Mouse (Mus musculus) lung, embryonic 14.5 days (tissue): ENCODE measurements around the gene D430041D05Rik. TPM values are rescaled to one million over a fixed set of nuclear protein-coding genes. Genes with fewer than 3 reads are reported as not detected.

ENCODE experiments used
- ATAC-seq: fragments of 200-750 bp; cut with Nextera tagmentation; 2 replicates; pipeline ENCODE4 v1.8.0; 2017; ENCODE audit warnings: mild to moderate bottlenecking, moderate TSS enrichment, moderate library complexity; ENCODE audit not compliant: insufficient read depth
- DNase-seq: peaks from one replicate; pipeline ENCODE4 v3.0.0-alpha.2; 2015
- H3K27ac ChIP-seq: fragments of 300-500 bp; sonication (generic); 2 replicates; pipeline ENCODE4 v1.5.1; 2014; ENCODE audit warnings: low read depth, mild to moderate bottlenecking, moderate library complexity
- H3K27me3 ChIP-seq: fragments of 300-500 bp; sonication (generic); 2 replicates; pipeline ENCODE4 v1.6.1; 2014; ENCODE audit warnings: low read length, control low read depth; ENCODE audit not compliant: insufficient read depth
- H3K36me3 ChIP-seq: fragments of 300-500 bp; sonication (generic); 2 replicates; pipeline ENCODE4 v1.6.1; 2014; ENCODE audit warnings: control low read depth; ENCODE audit not compliant: insufficient read depth
- H3K4me1 ChIP-seq: fragments of 300-500 bp; sonication (generic); 2 replicates; pipeline ENCODE4 v1.6.1; 2014; ENCODE audit warnings: antibody characterized with exemption, control low read depth; ENCODE audit not compliant: insufficient read depth
- H3K4me2 ChIP-seq: fragments of 300-500 bp; sonication (generic); 2 replicates; pipeline ENCODE4 v1.6.1; 2014; ENCODE audit warnings: mild to moderate bottlenecking
- H3K4me3 ChIP-seq: fragments of 300-500 bp; sonication (generic); 2 replicates; pipeline ENCODE4 v1.5.1; 2014; ENCODE audit warnings: low read depth, low read length
- H3K9ac ChIP-seq: fragments of 300-500 bp; sonication (generic); 2 replicates; pipeline ENCODE4 v1.6.1; 2014
- H3K9me3 ChIP-seq: fragments of 300-500 bp; sonication (generic); 2 replicates; pipeline ENCODE4 v1.6.1; 2016; ENCODE audit warnings: low read depth, low read length, control low read depth
- CTCF ChIP-seq: IDR thresholded peaks from 2 replicates; pipeline ENCODE4 v1.5.1; 2016; ENCODE audit warnings: antibody characterized with exemption, low read depth
- WGBS: fragments of 180-500 bp; shearing (Covaris S2); extraction: QIAGEN DNeasy Blood & Tissue Kit; methylation state at CpG from one replicate; pipeline ENCODE4 v1.1.7; 2014; 5-methylcytosine and 5-hydroxymethylcytosine counted together
- microRNA counts: library from miRNA; unstranded; fragments of <30 nt; microRNA quantifications from one replicate; lab custom pipeline; 2016
- microRNA-seq: library from miRNA; unstranded; fragments of <30 nt; microRNA quantifications from one replicate; pipeline ENCODE4, GENCODE M21; 2016; ENCODE audit warnings: borderline number of aligned reads
- polyA plus RNA-seq: library from polyadenylated mRNA; unstranded; fragments of >200 nt; fragmentation: Nextera tagmentation; extraction: Ambion mirVana; gene quantifications from 2 replicates; pipeline ENCODE4 v1.2.1, GENCODE M21; 2014

Gene D430041D05Rik
- polyA plus RNA-seq, 1 experiment from 2014 or later = 1.3 TPM

DNA sequence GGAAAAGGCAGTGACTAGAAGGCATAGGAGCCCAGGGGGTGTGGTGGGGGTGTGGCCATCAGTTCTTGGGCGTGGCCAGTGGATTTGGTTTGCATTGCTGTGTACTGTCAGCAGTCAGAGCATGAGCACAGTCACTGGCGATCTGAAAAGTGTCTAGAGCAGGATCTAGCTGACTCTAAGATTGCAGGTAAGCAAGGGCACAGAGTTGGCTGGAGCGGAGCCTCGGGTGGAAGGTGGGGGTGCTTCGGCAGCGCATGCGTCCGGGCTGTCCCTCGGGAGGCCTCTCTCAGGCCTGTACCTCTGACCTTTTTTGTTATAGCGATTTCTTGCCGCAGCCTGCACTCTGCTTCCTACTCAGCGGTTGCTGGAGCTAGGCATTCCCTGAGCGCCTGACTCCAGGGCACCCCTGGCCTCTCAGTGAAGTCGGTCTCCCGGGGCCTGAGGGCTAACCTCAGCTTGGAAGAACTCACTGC, 315.0 kb downstream of the D430041D05Rik start, which contains the start of gene Cd59a:
Cd59a (plus strand) TSS at position 61 of the 473 bp plus-strand sequence.
- ATAC-seq (peak; percentile 95), DNase-seq (peak; percentile 92)
- Histone ChIP-seq H3K4me1 (0 out of 2 replicates have a peak, but pooled peaks cover 6% of the 10 kb centered on the region), H3K36me3 (no peaks in the 10 kb centered on the region), H3K4me2 (peak within 1 kb of the TSS; percentile 80), H3K9ac (peak within 1 kb of the TSS; percentile 58), H3K4me3 (peak within 1 kb of the TSS; percentile 50), H3K27ac (peak within 1 kb of the TSS; percentile 84), H3K27me3 (no peaks in the 10 kb centered on the region), H3K9me3 (no peaks in the 10 kb centered on the region)
- 4% methylated on average over 15 of the region's 15 CpGs for WGBS
- TF ChIP-seq CTCF = no peak

DNA sequence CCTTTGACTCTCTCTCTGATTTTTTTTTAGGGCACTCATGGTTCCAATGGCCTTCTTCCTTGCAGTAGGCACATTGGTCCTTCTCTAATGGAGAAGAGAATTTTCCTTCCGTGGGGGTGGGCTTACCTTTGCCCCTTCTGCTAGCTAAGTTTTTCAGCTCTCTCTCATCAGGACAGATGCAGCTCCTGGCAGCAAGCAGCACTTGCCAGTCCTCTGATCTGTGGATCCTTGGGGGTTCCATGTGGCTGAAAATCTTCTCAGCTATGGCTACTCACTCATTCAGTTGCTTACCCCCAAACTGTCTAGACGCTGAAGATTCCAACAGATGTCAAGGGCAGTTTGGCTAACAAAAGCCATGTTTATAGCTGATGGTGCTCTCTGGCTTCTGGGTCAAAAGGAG, 317.5 kb downstream of the D430041D05Rik start:
- 74% methylated on average over 2 of the region's 2 CpGs for WGBS
- Histone ChIP-seq H3K4me1 (no peaks in the 10 kb centered on the region), H3K9me3 (no peaks in the 10 kb centered on the region), H3K4me3 (no peak overlapping the region), H3K36me3 (no peaks in the 10 kb centered on the region), H3K9ac (no peak overlapping the region), H3K4me2 (no peak overlapping the region), H3K27me3 (no peaks in the 10 kb centered on the region), H3K27ac (no peak overlapping the region)
- DNase-seq (no peak), ATAC-seq (no peak)
- TF ChIP-seq CTCF = no peak

MicroRNAs encoded within 50 kb of the gene (microRNA counts, 519-probe panel; counts per million panel counts)
- 30.5 counts per million for microRNA mmu-miR-1902 (lab: Ali Mortazavi, UCI)

Small RNA genes within 50 kb of the gene (microRNA-seq; reads per million reads assigned to microRNA genes)
- not detected for gene Mir1902

Other genes starting within 250 kb of the D430041D05Rik start
- gene Hipk3, start 83.4 kb upstream of the D430041D05Rik start, polyA plus RNA-seq = 25.0 and 26.3 TPM in 2 replicates
- 68.8 and 68.9 TPM in 2 replicates for gene Cstf3, start 179.5 kb upstream of the D430041D05Rik start, polyA plus RNA-seq